Mouse (Mus musculus): ENCODE results near the gene Slc9a8.

Gene Slc9a8

GRCm38 (mm10) chr2:167485501-167486377, 64.2 kb downstream of the Slc9a8 start:
- DNase-seq: peak; percentile 96

GRCm38 (mm10) chr2:167486573-167486972, 65.1 kb downstream of the Slc9a8 start:
- DNase-seq: peak; percentile 86

- DNase-seq: peak; percentile 60
Observed at GRCm38 (mm10) chr2:167487551-167487950, 66.0 kb downstream of the Slc9a8 start.

GRCm38 (mm10) chr2:167487994-167488393, 66.5 kb downstream of the Slc9a8 start:
- DNase-seq: peak; percentile 69

GRCm38 (mm10) chr2:167490813-167491525, 69.5 kb downstream of the Slc9a8 start:
- peak; percentile 67 for DNase-seq

GRCm38 (mm10) chr2:167491757-167492708, 70.5 kb downstream of the Slc9a8 start, which contains the start of gene Rnf114:
TSS of gene Rnf114 (plus strand) at chr2:167492645.
- peak; percentile 77 for DNase-seq

- DNase-seq: peak; percentile 94
Observed at GRCm38 (mm10) chr2:167492713-167493636, 71.5 kb downstream of the Slc9a8 start, which contains the start of gene Spata2. TSS of gene Spata2 (minus strand) at chr2:167492887.

GRCm38 (mm10) chr2:167496437-167496836, 74.9 kb downstream of the Slc9a8 start:
- DNase-seq: no peak

- DNase-seq: no peak
Observed at GRCm38 (mm10) chr2:167497272-167497671, 75.8 kb downstream of the Slc9a8 start.

- peak; percentile 55 for DNase-seq
Observed at GRCm38 (mm10) chr2:167502554-167503252, 81.2 kb downstream of the Slc9a8 start.

- DNase-seq: peak; percentile 88
Observed at GRCm38 (mm10) chr2:167503253-167503895, 81.9 kb downstream of the Slc9a8 start.

GRCm38 (mm10) chr2:167503896-167504349, 82.4 kb downstream of the Slc9a8 start:
- DNase-seq: peak; percentile 77

GRCm38 (mm10) chr2:167505127-167505526, 83.6 kb downstream of the Slc9a8 start:
- peak; percentile 23 for DNase-seq

- DNase-seq: peak; percentile 23
Observed at GRCm38 (mm10) chr2:167506546-167507260, 85.2 kb downstream of the Slc9a8 start.

- DNase-seq: peak; percentile 16
Observed at GRCm38 (mm10) chr2:167507719-167508385, 86.3 kb downstream of the Slc9a8 start.

GRCm38 (mm10) chr2:167508569-167508968, 87.1 kb downstream of the Slc9a8 start:
- peak; percentile 7 for DNase-seq

- peak; percentile 5 for DNase-seq
Observed at GRCm38 (mm10) chr2:167510485-167510884, 89.0 kb downstream of the Slc9a8 start.

- peak; percentile 41 for DNase-seq
Observed at GRCm38 (mm10) chr2:167512365-167512764, 90.9 kb downstream of the Slc9a8 start.

GRCm38 (mm10) chr2:167512970-167513369, 91.5 kb downstream of the Slc9a8 start:
- DNase-seq: peak; percentile 25

Measured in cerebellum, adult 9-11 months (tissue).